Mouse (Mus musculus): Measurements from ENCODE around the gene Panx2. TPM values are rescaled to one million over a fixed set of nuclear protein-coding genes. Genes with fewer than 3 reads are reported as not detected.
A peak's percentile ranks its signal among the peaks of the same experiment; 100 is the strongest.

Gene Panx2
- total RNA-seq, 2 experiments from 2014 or later = 131 to 143 TPM

DNA sequence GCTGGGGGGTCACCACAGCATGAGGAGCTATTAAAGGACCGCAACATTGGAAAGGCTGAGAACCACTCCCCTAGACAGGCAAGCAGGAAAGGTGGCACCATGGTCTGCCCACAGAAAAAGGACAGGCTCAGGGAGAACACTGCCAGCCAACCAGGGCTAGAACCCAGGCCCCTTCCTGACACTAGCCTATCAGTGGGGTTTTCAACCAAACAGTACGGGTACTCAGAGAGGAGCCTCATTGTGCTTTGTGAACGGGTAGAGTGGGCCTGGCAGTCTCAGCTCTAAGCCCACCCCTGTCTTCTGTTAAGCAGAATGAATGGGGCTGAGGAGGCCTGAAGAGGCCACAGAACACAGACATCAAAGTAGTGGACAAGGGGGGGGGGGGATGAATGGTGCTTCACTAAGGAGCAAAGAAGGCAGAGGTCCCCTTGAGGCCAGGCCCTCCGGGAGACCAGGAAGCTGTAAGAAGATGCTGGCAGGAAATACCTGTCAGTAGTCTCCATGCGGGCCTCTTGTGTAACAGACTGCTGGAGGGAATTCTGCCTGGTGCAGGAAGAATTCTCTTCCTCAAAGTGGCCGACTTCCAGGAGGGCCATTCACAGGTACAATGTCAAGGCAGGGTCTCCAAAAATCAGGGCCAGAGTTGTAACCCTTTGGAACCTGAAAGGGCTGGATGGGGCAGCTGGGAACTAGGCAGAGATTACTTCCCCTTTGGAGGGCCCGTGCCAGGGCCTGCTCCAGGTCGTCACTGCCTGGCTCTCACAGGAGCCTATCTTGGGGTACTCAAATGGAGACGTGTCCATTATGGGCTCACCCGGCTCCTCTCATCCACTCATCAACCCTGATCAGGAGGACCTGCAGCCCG is 15.3 kb downstream of the Panx2 start, which contains the start of gene Trabd:
Gene Trabd, plus strand, starts transcription at position 512 of the 865 bp plus-strand sequence.
- peak in 1 of 2 experiments; percentile 40 for DNase-seq (ENCODE audit: low spot score in 2 of 2)

GRCm38 (mm10) chr15:89075478-89076147 is 16.1 kb downstream of the Panx2 start:
- peak; percentile 82 to 86 for DNase-seq (ENCODE audit: low spot score in 2 of 2)

DNA sequence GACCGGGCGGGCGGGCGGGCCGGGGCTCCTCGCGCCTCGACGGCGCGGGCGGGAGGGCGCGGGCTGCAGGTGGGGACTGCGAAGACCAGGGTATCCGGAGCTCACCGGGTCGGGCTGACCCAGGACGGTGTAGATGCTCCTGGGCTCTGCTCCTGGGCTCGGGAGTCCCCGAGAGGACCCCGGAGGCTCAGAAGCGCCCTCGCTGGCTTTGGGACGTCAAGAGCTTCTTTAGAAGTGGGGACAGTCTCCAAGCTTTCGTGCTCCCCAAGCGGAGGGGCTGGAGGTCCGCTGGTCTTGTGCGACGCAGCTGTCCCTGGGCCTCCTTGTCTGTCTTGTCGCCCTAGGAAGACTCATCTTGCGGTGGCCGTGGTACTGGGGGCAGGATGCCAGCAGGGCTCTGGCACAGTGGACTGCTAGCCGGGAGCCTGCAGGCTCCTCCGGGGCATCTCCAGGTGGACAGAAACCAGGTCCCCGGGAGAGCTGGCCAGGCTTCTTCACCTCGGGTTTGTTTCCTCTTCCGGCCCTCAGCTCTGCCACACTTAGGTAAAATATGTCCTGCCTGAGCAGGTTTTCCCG is 16.7 kb downstream of the Panx2 start:
- DNase-seq (ENCODE audit: low spot score in 2 of 2) = peak; percentile 58 to 59

GRCm38 (mm10) chr15:89078208-89078836 is 18.8 kb downstream of the Panx2 start:
- DNase-seq (ENCODE audit: low spot score in 2 of 2) = no peak

GRCm38 (mm10) chr15:89083906-89084305 is 24.4 kb downstream of the Panx2 start:
- no peak for DNase-seq (ENCODE audit: low spot score in 2 of 2)

DNA sequence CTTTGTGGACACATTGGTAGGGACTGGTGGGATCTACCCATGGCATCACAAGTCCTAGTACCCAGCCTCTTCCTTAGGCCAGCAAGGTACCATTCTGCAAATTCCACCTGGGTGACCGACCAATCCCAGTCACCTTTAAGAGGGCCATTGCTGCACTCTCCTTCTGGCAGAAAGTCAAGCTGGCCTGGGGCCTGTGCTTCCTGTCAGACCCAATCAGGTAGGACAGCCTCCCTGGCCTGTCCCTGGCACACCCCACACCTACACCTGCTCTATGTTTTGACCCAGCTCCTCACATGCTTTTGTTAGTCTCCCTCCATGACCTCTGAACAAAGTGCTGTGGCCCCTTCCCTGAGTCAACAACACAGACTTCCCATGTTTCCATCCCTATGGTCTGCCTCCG is 25.3 kb downstream of the Panx2 start:
- DNase-seq (ENCODE audit: low spot score in 2 of 2) = no peak

DNA sequence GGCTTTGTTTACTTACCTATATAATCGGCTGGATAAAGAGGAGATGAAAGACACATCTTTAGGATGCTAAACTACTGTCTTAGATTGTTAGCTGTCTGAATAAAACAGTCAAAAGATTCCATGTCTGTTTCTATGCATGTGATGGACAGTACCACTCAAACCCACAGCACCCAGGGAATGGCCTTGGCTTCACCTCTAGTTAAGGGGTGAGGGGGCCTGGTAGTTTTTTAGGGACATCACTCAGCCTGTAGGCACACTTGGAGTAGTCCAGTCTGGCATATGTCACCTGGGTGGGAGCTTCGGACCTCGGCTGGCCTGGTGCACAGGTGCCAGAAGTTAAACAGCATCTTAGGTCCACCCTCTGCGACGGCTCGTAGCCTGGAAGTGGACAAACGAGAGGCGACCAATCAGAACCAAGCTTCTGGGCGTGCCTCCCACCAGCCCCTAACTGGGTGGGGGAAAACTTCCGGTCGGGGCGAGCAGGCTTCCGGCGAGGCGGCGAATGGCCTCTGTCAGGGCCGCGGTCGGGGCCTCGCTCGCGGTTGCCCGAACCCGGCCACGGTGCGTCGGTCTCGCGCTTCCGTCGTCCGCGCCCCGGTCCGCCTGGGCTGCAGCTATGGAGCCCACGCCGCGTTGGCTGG is 29.2 kb downstream of the Panx2 start, which contains the start of gene Selenoo:
Gene Selenoo, plus strand, starts transcription at position 478 of the 641 bp plus-strand sequence.
- DNase-seq (ENCODE audit: low spot score in 2 of 2) = peak; percentile 87 to 91

GRCm38 (mm10) chr15:89089248-89090051 is 29.9 kb downstream of the Panx2 start:
- DNase-seq (ENCODE audit: low spot score in 2 of 2) = no peak

DNA sequence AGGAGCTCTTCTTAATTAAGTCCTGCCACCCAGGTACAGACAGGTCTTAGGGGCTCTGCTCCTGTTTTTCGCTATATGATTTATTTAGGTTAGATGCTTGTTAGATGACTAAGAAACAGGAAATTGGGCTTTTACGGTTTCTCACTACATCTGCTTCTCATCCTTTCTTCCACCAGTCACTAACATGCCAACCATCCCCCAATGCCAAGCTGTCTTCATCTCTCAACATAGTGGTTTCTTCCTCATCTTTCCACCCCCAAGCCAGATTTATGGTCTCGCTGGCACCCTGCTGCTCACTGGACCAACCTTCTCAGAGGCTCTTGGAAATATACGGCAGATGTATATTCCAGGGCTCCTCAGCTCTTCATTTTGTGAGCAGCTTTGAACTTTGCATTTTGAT is 31.1 kb downstream of the Panx2 start:
- no peak for DNase-seq (ENCODE audit: low spot score in 2 of 2)

DNA sequence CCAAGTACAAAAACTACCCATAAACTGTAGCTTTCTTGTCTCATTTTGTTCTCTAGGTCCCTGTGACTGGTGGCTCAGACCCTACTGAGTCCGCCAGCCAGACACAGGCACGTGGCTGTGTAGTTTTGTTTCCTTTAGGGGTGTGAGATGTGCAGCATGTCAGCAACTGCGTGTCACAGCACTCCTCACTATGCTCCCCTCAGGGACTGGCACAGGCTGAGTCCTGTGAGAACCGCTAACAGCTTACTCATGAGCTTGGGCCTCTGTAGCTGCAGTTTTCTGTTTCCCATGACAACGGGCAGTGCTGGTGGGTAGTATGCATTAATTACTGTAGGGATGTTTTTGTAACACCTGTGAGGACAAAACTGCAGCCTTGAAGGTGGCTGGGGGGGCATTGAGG is 32.6 kb downstream of the Panx2 start:
- DNase-seq (ENCODE audit: low spot score in 2 of 2) = no peak

- peak in 1 of 2 experiments; percentile 45 for DNase-seq (ENCODE audit: low spot score in 2 of 2)
Observed at GRCm38 (mm10) chr15:89097450-89097849, 37.9 kb downstream of the Panx2 start.

DNA sequence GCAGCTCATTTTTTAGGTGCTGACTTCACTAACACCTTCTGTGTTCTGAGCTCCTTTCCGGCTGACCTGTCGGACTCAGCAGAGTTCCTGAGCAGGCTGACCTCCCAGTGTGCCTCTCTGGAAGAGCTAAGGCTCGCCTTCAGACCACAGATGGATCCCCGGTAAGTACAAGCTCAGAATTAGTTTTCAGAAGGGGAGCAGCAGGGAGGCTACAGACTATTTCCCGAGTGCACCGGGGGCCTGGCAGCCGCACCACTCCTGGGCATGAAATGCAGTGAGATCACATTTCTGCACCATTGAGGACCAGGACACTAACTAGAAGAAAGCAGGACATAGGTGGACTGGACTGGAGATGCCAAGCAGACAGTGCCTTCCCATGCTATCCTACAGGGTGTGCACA is 39.1 kb downstream of the Panx2 start:
- DNase-seq (ENCODE audit: low spot score in 2 of 2) = no peak

- no peak for DNase-seq (ENCODE audit: low spot score in 2 of 2)
Observed at GRCm38 (mm10) chr15:89100823-89101222, 41.3 kb downstream of the Panx2 start.

DNA sequence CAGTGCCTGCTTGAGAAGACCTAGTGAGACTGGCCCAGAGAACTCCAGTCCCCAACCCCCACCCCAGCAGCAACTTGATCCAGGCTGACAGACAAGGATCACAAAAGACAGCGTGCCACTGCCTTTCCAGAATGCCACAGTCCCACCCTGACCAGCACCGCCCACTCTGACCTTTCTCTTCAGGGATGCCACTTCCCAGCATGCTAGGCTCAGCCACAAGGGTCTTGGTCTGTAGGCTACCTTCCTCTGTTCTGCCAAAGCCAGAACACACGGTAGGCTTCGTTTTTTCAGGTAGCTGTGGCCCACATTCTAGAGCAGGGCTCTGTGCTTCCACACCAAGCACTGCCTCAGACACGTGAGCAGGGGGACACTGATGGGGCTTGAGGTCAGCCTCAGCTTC is 43.1 kb downstream of the Panx2 start:
- DNase-seq (ENCODE audit: low spot score in 2 of 2) = no peak

DNA sequence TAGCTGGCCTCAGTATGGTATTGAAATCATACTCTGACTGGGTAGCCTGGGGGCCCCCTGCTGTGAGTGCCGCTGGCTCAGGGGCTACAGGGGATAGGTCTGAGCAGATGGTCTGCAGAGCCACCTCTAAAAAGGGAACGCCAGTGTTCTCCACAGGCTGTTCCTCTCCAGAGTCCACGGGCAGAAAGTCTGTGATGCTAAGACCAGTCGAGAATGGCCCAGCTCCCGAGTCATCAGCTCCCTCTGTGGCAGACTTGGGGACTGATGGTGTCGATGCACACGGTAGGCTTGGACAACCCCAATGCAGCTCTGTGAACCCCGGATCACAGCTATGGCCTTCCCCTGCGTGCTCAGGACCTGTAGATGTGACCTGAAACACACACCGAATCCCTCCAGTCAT is 44.4 kb downstream of the Panx2 start:
- DNase-seq (ENCODE audit: low spot score in 2 of 2) = no peak

GRCm38 (mm10) chr15:89104425-89104824 is 44.9 kb downstream of the Panx2 start:
- DNase-seq (ENCODE audit: low spot score in 2 of 2) = no peak

DNA sequence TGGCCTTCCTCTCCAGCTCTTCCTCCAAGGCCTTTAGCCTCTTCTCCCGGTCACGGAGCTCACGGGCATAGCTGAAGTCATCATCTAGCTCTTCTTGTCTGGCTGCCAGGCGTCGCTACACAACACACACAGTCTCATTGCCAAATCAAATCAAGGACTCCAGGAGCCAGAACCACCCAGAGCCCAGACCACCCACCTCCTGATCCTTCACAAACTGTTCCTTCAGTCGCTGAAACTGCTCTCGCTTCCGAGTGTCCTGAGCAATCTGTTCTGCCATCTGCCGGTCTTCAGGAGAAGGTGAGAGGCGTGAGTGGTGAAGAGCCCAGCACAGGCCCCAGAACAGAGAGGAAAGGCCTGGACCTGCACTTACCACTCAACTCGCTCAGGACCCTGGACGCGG is 46.5 kb downstream of the Panx2 start:
- no peak for DNase-seq (ENCODE audit: low spot score in 2 of 2)

DNA sequence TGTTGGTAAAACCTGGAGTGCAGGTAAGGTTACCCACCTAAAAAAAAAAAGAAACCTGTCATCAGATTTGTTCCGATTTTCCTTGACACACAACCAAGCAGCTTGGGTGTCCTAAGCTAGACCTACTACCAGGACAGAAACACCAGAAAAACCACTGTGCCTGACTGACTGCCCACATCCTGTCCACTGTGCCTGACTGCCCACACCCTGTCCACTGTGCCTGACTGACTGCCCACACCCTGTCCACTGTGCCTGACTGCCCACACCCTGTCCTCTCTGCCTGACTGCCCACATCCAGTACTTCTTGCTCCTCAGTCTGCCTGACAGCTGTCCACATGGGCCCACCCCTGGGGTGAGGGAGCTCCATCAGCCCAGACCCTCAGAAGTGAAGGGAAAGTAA is 47.4 kb downstream of the Panx2 start:
- DNase-seq (ENCODE audit: low spot score in 2 of 2) = no peak

- no peak for DNase-seq (ENCODE audit: low spot score in 2 of 2)
Observed at GRCm38 (mm10) chr15:89110147-89110546, 50.6 kb downstream of the Panx2 start.

GRCm38 (mm10) chr15:89118007-89118406 is 58.5 kb downstream of the Panx2 start:
- DNase-seq (ENCODE audit: low spot score in 2 of 2) = no peak

Data from layer of hippocampus, postnatal 14 days (tissue).